Mouse (Mus musculus): ENCODE data around the gene Fam71e1. TPM values are rescaled to one million over a fixed set of nuclear protein-coding genes. Genes with fewer than 3 reads are reported as not detected.

The Fam71e1 gene
- total RNA-seq, 2 experiments from 2014 or later: 0.67 TPM; not detected in 1

DNA sequence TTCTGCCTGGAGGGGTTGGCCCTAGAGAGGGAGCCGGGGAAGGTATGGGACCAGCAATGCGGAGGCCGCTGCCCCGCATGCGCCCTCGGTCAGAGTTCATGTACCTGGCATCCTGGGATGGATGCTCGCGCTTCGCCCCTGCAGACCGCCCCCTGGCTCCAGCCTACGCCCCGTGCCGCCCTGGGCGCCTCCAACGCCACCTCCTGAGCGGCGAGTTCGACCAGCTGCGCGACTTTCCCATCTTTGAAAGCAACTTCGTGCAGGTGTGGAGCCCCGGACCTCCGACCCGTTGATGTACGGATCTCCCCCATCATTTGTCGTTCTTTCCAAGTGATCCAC lies 359 bp downstream of the Fam71e1 start:
- no peak; the same call in 1 of the 2 replicates for ATAC-seq (replicated peaks; ENCODE audit: poor library complexity, severe bottlenecking)

DNA sequence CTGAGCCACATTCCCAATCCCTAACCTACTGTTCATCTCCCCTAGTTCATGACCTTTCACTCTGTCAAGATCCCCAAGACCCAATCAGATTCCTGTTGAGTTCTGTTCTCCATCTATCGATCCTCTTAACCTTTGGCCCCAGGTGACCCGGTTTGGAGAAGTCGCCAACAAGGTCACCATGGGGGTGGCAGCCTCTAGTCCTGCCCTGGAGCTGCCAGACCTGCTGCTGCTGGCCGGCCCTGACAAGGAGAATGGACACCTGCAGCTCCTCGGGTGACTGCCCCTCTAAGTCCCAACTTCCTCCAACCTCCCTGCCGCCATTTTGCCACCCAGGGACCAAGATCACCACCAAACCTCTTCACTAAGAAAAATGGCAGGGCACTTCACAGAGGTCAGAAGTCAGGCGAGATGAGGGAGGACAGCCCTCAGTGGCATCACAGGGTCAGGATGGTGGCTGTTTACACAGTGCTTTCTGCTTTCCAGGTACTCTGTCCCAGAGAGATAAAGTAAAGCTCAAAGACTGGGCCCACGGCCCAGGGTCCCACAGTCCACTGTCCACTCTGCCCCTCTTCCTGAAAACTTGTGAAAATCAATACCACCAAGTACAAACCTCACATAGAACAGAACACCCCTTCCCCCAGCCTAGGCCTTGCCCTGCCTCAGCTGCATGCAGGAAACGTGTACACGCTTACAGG lies 1.1 kb downstream of the Fam71e1 start:
- ATAC-seq (replicated peaks; ENCODE audit: poor library complexity, severe bottlenecking): no peak

DNA sequence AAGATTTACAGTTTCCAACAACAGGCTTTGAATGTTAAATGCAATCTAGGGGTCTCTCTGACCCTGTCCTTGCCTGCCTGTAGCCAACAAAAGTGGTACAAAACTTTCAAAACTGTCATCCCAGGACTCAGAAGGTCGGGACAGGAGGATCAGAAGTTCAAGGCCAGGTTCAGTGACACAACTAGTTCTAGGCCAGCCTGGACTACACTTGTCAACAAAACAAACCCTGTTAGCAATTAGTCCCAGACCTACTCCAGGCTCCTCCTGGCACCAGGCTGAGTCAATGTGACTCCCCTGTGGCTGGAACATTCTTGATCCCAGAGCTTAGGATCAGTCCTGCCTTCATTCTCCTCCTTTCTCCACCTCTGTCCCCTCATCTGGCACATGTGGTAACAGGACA lies 2.5 kb downstream of the Fam71e1 start:
- no peak for ATAC-seq (replicated peaks; ENCODE audit: poor library complexity, severe bottlenecking)

DNA sequence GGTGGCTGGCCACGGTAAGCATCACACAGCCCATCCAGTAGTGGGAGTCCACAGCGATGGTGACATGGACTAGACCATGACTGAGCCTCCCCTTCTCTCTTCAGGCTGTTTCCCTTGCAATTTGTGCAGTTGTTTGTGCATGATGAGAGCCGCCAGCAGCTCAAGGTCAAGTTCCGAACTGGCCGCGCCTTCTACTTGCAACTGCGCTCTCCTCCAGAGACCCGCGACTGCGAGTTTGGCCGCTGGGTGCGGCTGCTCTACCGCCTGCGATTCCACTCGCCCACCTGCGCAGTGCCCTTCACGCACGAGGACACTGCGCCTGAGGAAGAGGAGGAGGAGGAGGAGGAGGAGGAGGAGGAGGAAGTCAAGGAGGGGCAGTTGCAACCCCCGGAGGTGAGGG lies 3.7 kb downstream of the Fam71e1 start:
- ATAC-seq (replicated peaks; ENCODE audit: poor library complexity, severe bottlenecking): no peak

DNA sequence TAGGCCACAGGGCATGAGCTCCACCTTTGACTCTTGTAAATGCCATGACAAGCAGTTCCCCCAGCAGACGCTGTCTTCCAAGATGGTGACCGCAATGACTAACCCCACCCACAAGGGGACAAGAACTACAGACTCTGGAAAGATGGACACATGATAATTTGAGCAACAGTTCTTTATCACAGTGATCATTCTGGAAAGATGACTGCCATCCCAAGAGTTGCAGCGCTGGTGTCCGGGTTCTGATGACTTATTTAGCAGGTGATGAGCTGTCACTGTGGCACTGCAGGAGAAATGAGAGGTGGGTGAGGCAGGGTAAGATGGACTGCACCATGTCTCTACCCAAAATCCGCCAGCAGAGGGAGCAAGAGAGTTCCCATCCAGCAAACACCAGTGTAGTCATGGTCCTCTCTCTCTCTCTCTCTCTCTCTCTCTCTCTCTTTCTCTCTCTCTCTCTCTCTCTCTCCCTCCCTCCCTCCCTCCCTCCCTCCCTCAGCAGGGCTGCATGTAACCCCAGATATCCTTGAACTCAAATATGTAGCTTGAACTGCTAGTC lies 5.3 kb downstream of the Fam71e1 start:
- peak; percentile 76 for ATAC-seq (replicated peaks; ENCODE audit: poor library complexity, severe bottlenecking)

DNA sequence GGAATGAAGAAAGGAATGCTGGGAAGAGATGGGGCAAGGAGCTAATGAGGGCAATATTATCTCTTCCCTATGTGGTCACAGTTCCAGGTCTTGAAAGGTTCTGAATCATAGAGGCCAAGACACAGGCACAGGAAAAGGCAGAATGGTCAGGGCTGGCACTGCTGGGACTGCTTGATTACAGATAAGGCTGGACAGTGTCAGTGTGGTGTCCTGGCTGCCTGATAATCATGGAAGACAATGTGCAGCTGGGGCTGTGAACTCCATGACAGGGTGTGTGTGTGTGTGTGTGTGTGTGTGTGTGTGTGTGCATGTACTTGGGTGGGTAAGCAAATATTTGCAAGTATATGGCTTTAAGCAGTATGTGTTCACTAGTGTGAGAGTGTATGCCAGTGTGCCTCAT lies 11.1 kb downstream of the Fam71e1 start:
- ATAC-seq (replicated peaks; ENCODE audit: poor library complexity, severe bottlenecking): no peak

DNA sequence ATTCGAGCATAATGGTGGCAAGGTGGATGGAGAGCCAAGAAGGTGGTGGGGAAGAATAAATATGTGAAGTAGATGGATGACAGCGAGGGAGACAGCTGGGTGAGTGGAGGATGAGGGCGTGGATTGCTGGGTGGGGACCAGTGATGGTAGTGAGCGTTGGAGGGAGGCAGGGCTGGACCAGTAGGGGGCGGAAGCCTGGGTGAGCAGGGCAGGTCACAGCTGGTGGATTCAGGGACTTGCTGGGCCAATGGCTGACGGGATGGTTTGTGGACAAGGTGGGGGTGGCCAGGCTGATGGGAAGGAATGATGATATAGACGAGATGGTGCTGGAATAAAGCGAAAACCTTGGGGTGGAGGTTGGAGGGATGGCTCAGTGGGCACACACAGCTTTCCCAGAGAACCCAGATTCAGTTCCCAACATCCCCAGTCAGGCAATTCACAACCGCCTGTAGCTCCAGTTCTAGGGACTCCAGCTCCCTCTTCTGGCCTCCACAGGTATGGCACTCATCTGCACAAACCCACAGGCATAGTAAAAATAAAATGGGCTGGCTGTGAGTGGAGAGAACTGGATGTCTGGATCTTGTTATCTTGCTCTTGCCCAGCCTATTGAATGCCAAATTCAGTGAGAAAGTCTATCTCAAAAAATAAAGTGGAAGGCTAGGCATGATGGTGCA lies 23.0 kb downstream of the Fam71e1 start:
- 0 out of 2 replicates have a peak, but pooled peaks have one; percentile 30 for ATAC-seq (replicated peaks; ENCODE audit: poor library complexity, severe bottlenecking)

DNA sequence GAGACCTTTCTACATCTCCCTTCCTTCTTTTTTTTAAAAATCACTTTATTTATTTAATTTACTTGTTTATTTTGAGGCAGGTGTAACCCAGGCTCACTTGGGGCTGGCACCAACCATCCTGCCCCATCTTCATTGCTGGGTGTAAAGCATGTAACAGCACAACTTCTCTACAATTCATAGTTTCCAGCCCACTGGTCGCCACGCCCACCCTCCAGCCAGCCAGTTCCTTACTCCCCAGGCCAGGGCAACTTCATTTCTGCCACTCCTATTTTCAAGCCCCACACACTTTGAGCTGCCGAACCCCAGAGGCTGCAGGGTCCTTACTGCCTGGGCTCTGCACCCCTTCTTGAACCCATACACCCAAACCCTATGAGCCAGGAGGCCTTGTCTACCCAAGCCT lies 24.6 kb downstream of the Fam71e1 start:
- no peak for ATAC-seq (replicated peaks; ENCODE audit: poor library complexity, severe bottlenecking)

DNA sequence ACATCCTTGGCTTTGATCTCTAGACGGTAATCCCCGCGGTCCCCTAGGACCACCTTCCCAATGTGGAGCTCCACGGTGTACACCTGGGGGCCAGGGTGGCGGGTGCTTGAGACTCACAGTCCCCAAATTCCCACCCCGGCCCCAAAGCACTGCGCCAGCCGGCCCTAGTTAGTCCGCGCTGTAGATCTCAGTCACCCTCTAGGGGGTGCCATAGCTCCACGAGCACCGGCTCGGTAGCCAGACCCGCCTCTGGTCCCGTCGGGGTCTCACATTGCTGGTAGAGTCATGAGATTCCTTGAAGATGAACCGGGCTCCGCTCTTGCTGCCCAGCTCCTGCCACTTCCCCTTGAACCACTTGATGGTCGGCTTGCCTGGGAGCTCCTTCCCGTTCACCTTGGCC lies 25.3 kb downstream of the Fam71e1 start:
- peak; percentile 81 for ATAC-seq (replicated peaks; ENCODE audit: poor library complexity, severe bottlenecking)

DNA sequence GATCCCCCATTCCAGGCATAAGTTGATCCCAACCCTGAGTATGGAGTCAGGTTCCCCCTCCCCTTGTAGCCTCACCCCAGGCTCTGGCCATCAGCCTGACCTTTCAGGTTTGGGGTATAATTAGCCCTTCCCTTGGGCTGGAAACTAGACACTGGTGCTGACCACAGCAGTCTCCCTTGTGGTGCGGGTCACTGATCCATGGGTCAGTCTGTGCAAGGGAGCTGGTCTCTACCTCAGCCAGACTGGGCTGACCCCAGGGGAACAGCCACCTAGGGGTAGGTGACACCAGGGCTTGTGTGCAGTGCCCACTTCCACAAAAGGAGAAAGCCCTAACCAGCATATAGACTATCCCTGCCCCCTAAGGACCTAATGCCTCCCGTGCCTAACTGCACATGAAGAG lies 26.7 kb downstream of the Fam71e1 start:
- no peak for ATAC-seq (replicated peaks; ENCODE audit: poor library complexity, severe bottlenecking)

DNA sequence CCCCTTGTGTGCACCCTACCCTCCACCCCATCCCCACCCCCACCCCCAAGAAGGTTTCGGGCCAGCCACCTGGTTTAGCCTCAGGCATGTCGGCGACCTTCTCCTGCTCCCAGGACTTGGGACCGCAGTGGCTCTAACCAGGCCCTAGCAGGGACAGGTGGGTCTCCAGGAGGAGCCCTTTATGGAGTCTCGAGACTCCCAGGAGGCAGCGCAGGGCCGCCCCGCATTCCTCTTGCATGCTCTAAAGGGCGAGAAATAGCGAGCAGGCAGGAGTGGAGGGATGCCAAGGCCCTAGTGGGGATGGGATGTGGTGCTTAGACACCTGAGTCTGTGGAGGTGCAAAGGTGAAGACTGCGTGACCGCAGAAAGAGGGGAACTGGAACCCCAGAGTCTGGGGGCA lies 28.1 kb downstream of the Fam71e1 start, which contains the start of gene Mybpc2:
Gene Mybpc2, minus strand, starts transcription at position 155 of the 400 bp plus-strand sequence.
- no peak for ATAC-seq (replicated peaks; ENCODE audit: poor library complexity, severe bottlenecking)

DNA sequence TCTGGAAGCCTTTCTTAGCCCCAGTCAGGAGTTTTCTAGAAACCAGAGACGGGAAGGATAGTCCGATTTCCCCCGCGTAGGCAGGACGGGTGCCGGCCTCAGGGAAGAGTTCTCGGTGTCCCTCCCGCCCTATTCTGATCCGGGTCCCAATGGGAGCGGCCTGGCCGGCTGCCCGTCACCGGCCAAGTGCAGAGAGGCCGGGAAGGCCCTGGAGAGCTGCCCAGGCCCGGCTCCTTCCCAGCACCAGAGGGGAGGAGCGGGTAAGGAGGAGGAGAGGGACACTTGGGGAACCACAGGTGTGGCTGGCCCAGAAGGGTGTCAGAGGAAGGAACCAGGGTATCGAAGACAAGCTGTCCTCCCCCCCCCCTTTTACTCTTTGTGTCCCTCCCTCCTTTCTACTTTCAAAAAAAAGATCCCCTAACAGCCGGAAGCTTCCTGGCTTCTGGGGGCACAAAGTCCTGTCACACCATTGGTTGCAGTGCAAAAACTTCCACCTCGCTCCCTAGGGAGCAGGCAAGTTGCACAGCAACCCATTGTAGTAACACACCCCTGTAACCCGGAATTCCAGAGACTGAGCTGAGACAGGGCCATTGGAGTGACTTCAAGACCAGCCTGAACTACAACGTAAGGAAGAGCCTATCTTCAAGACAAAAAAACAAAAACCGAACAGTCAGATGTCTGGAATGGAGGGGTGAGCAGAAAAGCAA lies 28.9 kb downstream of the Fam71e1 start:
- ATAC-seq (replicated peaks; ENCODE audit: poor library complexity, severe bottlenecking): no peak

DNA sequence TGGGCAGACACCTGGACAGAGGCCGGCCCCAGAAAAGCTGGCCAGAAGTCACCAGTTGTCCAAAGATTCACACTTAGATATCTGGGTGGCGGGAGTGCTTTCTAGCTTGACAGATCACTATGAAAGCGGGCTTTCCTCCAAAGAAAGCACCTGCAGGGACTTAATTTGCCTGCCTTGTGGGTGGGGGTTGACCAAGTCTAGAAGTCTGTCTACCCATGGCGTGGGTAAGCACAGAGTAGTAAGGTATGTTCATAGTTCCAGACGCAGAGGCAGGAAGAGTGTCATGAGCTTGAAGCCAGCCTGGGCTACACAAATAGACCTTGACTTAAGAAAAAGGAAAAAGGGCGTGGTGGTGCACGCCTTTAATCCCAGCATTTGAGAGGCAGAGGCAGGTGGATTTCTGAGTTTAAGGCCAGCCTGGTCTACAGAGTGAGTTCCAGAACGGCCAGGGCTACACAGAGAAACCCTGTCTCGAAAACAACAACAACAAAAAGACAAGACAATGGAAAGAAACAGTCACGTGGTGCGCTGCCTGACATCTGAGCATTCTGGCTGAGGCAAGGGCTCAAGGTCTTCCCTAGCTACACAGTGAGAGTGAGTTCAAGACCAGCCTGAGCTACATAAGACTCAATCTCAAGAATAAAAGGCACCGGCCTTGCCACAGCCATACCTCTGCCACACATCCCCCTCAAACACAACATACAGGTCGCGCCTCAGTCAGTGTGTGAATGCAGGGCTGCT lies 30.2 kb downstream of the Fam71e1 start:
- ATAC-seq (replicated peaks; ENCODE audit: poor library complexity, severe bottlenecking): no peak

DNA sequence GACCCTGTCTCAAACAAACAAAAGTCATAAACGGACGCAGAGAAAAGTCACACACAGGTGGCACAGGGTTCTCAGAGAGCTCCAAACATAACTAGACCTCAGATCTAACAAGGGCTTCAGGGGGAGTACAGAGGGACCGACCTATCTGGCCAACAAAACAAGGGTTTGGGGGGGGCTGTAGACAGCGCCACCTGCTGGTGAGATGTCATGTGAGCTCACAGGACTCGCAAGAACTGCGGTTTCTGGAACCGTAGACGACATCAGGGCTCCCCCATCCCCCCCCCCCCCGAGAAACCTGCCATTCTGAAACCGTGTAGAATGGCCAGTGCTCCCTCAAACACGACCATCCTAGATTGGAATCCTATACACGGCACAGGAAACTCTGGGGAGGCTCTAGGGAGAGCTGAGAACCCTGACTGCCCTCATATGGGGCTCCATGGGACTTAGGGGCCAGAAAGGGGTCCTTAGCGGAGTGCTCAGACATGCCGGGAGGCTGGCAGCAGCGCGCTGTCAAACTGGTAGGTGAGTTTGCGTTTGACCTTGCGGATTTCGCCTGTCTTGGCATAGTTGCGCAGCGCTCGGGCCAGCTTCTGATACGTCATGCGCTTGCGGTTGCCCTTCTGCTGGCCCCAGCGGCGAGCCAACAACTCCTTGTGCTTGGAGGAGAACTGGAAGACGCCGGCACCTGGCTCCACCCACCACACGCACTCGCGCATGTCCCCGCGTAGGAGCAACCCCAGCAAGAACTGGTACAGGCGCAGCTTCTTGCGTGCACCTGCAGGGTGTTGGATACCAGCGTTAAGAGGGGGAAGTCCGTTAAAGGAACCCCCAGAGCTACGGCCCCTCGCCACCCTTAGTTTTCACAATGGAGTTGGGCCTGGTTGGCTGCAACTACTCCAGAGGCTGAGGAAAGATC lies 31.4 kb downstream of the Fam71e1 start:
- peak; percentile 89 for ATAC-seq (replicated peaks; ENCODE audit: poor library complexity, severe bottlenecking)

DNA sequence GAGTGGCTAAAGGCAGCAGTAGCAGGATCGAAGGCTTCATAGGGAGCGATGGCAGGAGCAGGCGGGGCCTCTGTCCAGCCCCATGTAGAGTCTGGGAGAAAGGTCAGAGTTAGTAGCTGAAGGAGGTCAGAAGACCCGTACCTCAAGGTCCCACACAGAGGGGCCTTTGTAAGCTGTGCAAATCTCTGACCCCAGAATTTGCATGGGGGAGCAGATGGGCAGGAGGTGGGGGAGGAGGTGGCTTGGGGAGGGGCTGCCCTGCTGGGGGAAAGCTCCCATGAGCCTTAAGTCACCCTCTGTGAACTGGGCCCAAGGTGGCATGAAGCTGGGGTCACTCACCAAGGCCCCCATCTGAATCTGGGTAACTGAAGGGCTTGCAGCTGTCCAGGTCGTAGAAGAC lies 33.1 kb downstream of the Fam71e1 start:
- ATAC-seq (replicated peaks; ENCODE audit: poor library complexity, severe bottlenecking): no peak

DNA sequence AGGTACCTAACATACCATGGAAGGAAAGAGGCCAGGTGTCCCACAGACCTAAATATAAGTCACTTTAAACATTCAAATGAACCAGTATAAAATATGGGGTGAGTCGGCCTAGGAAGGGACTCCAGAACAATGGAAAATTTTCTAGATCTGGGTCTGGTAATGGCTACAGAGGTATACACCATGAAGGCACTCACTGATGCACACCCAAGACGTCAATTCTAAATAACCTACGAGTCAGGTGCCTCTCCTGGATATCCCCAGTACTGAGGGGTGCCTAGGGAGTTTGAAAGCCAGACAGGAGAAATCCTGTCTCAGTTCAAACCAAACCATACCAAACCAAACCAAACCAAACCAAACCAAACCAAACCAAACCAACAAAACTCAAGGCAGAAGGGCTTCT lies 34.1 kb downstream of the Fam71e1 start:
- no peak for ATAC-seq (replicated peaks; ENCODE audit: poor library complexity, severe bottlenecking)

DNA sequence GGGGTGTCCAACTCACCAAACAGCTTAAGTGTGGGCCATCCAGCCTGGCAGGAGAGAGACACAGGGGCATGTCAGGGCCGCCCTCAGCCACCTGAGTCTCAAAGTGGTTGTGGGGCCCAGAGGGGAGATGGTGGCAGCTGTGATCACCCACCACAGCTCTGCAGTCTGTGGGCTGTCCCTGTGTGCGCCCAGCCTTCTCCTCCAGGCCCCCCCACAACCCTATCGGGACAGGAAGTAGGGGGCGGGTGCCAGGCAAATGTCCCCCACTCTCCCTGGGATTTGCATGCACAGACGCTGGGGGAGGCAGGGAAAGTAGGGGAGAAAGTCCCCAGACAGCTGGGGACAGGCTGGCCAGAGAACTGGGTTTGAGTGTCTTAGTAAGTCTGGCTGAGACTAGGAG lies 34.8 kb downstream of the Fam71e1 start:
- no peak for ATAC-seq (replicated peaks; ENCODE audit: poor library complexity, severe bottlenecking)

DNA sequence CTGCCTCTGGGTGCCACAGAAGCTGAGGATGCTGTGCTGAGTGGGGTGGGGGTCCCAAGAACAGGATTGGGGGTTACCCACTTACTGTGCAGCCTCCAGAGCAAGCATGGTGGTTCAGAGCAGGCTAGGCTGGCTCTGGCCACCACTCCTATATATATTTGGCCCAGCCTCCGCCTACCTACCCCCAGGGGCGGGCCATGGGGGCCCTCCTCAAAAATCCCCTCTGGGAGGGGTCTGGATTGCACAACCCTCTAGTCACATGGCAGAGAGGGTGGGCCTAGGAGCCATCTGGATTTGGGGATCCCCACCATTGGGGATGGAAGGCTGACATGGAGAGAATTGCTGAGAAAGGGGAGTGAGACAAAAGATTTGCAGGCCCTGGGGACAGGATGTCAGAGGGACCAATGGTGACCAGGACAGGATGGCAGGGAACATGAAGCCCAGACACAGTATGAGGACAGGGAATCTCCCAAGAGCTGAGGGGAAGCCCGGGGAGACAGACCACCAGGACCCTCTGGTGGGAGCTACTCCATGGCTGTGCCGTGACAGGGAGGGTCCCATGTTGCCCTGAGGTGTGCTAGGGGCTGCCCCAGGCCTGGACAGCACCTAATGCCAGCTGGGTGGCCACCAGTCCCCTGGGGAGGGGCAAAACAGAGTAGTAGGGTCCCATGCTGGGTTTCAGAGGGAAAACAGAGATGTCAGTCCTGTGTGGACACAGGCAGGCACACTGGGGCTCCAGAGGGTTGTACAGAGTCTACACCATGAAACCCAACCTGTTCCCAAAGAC lies 35.8 kb downstream of the Fam71e1 start, which contains the start of gene Spib:
Gene Spib, minus strand, starts transcription at position 126 of the 787 bp plus-strand sequence.
- ATAC-seq (replicated peaks; ENCODE audit: poor library complexity, severe bottlenecking): no peak
